In genomic region chr15:90818161-90818560, GRCm38 (mm10) we compare ENCODE assay signal across 28 mouse cellular contexts.
DNase-seq lines count a peak whose midpoint lies in the region; ATAC-seq and TF ChIP-seq lines count a peak whose summit lies in the region.
"Had no signal": no experiment of that assay in that cellular context is flagged by ENCODE, and none has a peak within 500 bp of the region (broad histone marks: within the 10 kb centered on the region; RNA-seq: fewer than 3 reads in every experiment).

No protein-coding gene starts in this region.

- no peak for ATAC-seq in megakaryocyte progenitor cell, adult 5-6 weeks (replicated peaks; ENCODE audit: poor library complexity)
- ATAC-seq: forebrain, embryonic 14.5 days; forebrain, postnatal 0 days; Patski had no signal

- intact Hi-C loops in left cerebral cortex, postnatal 25 days (cut with DNase I): no loop called here
- intact Hi-C loops in left cerebral cortex, postnatal 4 days (cut with DNase I): no loop called here

- H3K4me3 ChIP-seq in layer of hippocampus, adult 2 months: no peak overlapping the region
- H3K4me3 ChIP-seq: embryonic facial prominence, embryonic 12.5 days; embryonic facial prominence, embryonic 15.5 days; heart, adult 2 months; heart, embryonic 10.5 days; heart, embryonic 13.5 days had no signal

- DNase-seq in layer of hippocampus, adult 11-12 months (ENCODE audit: low spot score): peak; percentile 12
- no peak for DNase-seq in layer of hippocampus, adult 2 months (ENCODE audit: low spot score in 2 of 2)
- peak; percentile 21 to 70 for DNase-seq in left cerebral cortex, postnatal 25 days (ENCODE audit: low spot score in 2 of 2)
- DNase-seq in left cerebral cortex, postnatal 4 days: no peak
- DNase-seq in right cerebral cortex, postnatal 10 days (ENCODE audit: low spot score in 2 of 2): peak; percentile 33 to 35
- no peak for DNase-seq in right cerebral cortex, postnatal 4 days
- peak; percentile 45 for DNase-seq in telencephalon, adult 2 months (ENCODE audit: low read depth, low spot score)
- DNase-seq: adrenal gland, postnatal 10 days; adrenal gland, postnatal 36 days; B cell, adult 2 months; cerebellum, adult 11 months; cerebellum, adult 2 months; cerebellum, adult 9-11 months; cerebellum, postnatal 25 days; forebrain, postnatal 0 days; gastrocnemius, postnatal 10 days; gastrocnemius, postnatal 36 days; heart, adult 2 months; heart, postnatal 14 days; heart, postnatal 4 days had no signal

- no peak for TF ChIP-seq CTCF in layer of hippocampus, adult 2 months (conservative IDR thresholded peaks at IDR 0.05)

- H3K27ac ChIP-seq in layer of hippocampus, adult 2 months: no peak overlapping the region
- H3K27ac ChIP-seq: embryonic facial prominence, embryonic 12.5 days; embryonic facial prominence, embryonic 15.5 days; heart, adult 2 months; heart, embryonic 10.5 days; heart, embryonic 13.5 days; hindbrain, embryonic 14.5 days had no signal

Comparison
In these comparisons a context has a peak if more than half of its experiments do, and no peak if none do; other contexts are left out.
1. DNase-seq: peak in layer of hippocampus, adult 11-12 months (single experiment), left cerebral cortex, postnatal 25 days (2 of 2), right cerebral cortex, postnatal 10 days (2 of 2) and telencephalon, adult 2 months (single experiment); none in layer of hippocampus, adult 2 months (0 of 2), left cerebral cortex, postnatal 4 days (single experiment) and right cerebral cortex, postnatal 4 days (single experiment).